Mouse (Mus musculus): ENCODE data around the gene Sorbs1. TPM values are rescaled to one million over a fixed set of nuclear protein-coding genes. Genes with fewer than 3 reads are reported as not detected.
A peak's percentile ranks its signal among the peaks of the same experiment; 100 is the strongest.
"Not testable (repeated sequence)": the region's sequence is repeated elsewhere in the genome, so short reads cannot be mapped to it uniquely, and the experiment has no call there.

The Sorbs1 gene
- 100 to 1,000 TPM; 131 to 189 TPM for total RNA-seq (2021)
- long read RNA-seq, experiment 1, partial matches to known transcripts: 3 of 10 reads
- long read RNA-seq, experiment 1, other reads (novel, unspliced or antisense): 7 of 10 reads
- long read RNA-seq, experiment 2, partial matches to known transcripts: 3 of 12 reads
- long read RNA-seq, experiment 2, other reads (novel, unspliced or antisense): 9 of 12 reads

GRCm38 (mm10) chr19:40513632-40514078 is at the start of gene Sorbs1:
TSS of gene Sorbs1 (minus strand) at chr19:40513779.
- intact Hi-C loops (cut with DNase I): no loop called here
- peak; percentile 90 to 96 for DNase-seq

- DNase-seq; intact Hi-C loops (cut with DNase I): not testable (repeated sequence)
Observed at GRCm38 (mm10) chr19:40561521-40561920, 47.9 kb upstream of the Sorbs1 start.

- no peak for DNase-seq
- intact Hi-C loops (cut with DNase I): no loop called here
Observed at GRCm38 (mm10) chr19:40556029-40556428, 42.5 kb upstream of the Sorbs1 start.

GRCm38 (mm10) chr19:40555136-40555535 is 41.6 kb upstream of the Sorbs1 start:
- intact Hi-C loops (cut with DNase I): no loop called here

GRCm38 (mm10) chr19:40554343-40554742 is 40.8 kb upstream of the Sorbs1 start:
- DNase-seq: no peak
- intact Hi-C loops (cut with DNase I): no loop called here

More at GRCm38 (mm10) chr19:40555136-40555535, 41.6 kb upstream of the Sorbs1 start:
- DNase-seq: no peak

GRCm38 (mm10) chr19:40553849-40554248 is 40.3 kb upstream of the Sorbs1 start:
- no peak for DNase-seq

DNA sequence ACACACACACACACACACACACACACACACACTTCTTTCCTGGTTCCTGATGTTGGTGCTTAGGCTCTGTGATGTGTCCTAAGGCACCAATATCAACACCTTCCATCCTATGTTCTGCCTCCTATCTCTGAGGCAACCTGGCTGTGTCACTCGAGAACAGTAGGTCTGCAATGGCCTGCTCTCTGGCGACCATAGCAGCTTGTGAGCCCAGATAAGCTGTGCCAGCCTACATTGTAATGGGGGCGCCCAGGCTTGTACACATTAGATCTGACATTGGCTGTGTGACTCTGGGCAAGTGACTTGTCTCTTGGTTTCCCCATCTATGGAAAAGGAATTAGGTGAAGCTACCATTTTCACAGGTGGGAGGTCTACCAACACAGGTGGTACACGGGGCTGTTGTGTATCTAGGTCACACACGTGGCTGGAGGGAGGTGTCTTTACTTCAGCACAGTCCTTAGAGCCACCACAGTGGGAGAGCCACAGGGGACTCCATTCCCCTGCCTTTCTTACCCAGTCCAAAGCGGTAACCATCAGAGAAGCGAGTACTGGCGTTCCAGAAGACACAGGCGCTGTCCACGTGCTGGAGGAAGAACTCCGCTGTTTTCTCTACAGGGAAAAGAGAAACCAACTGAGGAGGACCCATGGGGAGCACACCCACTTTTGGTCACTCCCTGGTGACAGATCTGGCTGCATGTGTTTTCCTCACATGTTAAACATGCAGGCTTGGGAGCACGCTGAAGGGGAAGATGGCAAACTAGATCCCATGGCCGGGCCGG is 39.6 kb upstream of the Sorbs1 start:
- no peak for DNase-seq
- intact Hi-C loops (cut with DNase I): no loop called here

More at GRCm38 (mm10) chr19:40553849-40554248, 40.3 kb upstream of the Sorbs1 start:
- intact Hi-C loops (cut with DNase I): no loop called here

- no peak for DNase-seq
- intact Hi-C loops (cut with DNase I): no loop called here
Observed at GRCm38 (mm10) chr19:40549516-40550135, 36.0 kb upstream of the Sorbs1 start.

GRCm38 (mm10) chr19:40548796-40549515 is 35.4 kb upstream of the Sorbs1 start:
- intact Hi-C loops (cut with DNase I): no loop called here
- DNase-seq: no peak

- no peak for DNase-seq
- intact Hi-C loops (cut with DNase I): no loop called here
Observed at GRCm38 (mm10) chr19:40548386-40548785, 34.8 kb upstream of the Sorbs1 start.

- intact Hi-C loops (cut with DNase I): loop anchor here (1.0 to 2.0 kb wide), 2 partner anchors 154 to 202 kb away; no protein-coding TSS in a partner anchor
- DNase-seq: peak in 1 of 2 experiments; percentile 22
Observed at GRCm38 (mm10) chr19:40544856-40545255, 31.3 kb upstream of the Sorbs1 start.

- intact Hi-C loops (cut with DNase I): no loop called here
- no peak for DNase-seq
Observed at GRCm38 (mm10) chr19:40542776-40543175, 29.2 kb upstream of the Sorbs1 start.

- intact Hi-C loops (cut with DNase I): no loop called here
- DNase-seq: no peak
Observed at GRCm38 (mm10) chr19:40536526-40536925, 22.9 kb upstream of the Sorbs1 start.

DNA sequence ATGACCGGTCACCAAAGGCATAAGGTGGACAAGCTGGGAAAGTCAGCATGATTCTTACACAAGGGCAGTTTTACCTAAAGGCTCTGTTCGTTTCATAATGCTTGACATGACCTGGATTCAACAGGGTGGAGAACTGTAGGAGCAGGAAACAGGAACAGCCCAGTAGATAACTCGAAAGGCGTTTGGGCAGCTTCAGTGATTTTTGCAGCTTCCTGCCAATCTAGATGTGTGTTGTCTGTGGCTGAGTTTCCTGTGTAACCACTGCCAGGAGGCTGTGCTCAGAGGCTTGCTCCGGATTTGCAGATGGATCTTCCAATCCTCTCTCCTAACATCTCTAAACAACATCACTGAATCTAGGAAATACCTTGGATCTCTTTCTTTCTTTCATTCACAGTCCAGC is 18.9 kb upstream of the Sorbs1 start:
- intact Hi-C loops (cut with DNase I): no loop called here
- DNase-seq: no peak

GRCm38 (mm10) chr19:40530323-40530722 is 16.7 kb upstream of the Sorbs1 start:
- DNase-seq: no peak
- intact Hi-C loops (cut with DNase I): no loop called here

- DNase-seq: no peak
- intact Hi-C loops (cut with DNase I): no loop called here
Observed at GRCm38 (mm10) chr19:40528254-40528653, 14.7 kb upstream of the Sorbs1 start.

DNA sequence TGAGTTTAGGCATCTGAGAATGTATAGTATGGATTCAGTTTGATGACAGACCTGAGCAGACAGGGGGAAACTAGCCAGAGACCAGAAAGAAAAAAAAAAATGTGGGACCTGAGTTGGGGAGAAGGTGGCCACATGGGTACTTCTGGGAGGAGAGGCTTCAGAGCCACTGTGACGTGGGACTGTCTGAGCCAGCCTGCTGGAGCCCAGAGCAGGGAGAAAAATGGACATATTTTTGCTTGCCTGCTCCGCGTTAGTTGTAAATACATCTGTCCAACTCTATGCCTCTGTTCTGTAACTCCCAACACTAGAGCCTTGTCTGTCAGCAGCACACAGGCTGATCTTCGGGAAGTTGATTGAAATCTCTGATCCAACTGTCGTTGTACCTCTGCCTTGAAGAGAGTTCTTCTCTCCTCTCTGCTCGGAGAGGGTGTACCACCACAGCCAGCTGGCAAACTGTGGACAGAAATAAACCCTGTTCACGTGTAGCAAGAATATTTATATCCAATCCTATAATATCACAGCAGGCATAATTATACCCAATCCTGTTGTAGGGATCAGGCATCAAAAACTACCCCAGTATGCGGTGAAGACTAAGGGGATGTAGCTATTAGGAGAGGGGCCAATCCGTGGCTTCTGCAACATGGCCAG is 12.9 kb upstream of the Sorbs1 start:
- intact Hi-C loops (cut with DNase I): no loop called here
- no peak for DNase-seq

DNA sequence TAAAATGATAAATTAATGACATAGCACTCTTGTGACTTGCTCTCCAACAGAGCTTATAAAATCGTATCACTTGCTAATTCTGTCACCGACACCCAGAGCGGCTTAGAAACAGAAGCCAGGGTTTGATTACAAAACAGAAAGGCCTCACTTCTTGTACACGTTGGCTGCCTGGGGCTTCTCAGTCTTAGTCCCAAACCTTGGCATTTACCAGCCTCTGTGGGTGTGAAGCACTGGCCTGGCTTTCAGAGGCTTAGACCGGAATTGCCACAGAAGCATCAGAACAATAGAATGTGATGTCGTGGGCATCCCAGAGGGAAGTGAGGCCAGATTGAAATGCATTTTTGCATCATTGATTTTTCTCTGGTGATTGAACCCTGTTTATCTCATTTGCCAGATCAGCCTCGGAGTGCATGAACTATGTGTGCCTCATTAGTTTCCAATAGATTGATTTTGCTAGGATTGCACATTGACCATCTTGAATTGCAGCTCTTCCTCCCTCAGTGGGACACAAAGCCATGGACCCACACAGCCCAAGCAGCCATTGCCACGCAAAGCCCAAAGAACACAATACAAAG is 9.9 kb upstream of the Sorbs1 start:
- intact Hi-C loops (cut with DNase I): no loop called here
- DNase-seq: no peak

- DNase-seq: no peak
- intact Hi-C loops (cut with DNase I): no loop called here
Observed at GRCm38 (mm10) chr19:40520403-40520802, 6.8 kb upstream of the Sorbs1 start.

GRCm38 (mm10) chr19:40518706-40519105 is 5.1 kb upstream of the Sorbs1 start:
- intact Hi-C loops (cut with DNase I): no loop called here
- no peak for DNase-seq

Measured in gastrocnemius, postnatal 36 days (tissue).